Mouse (Mus musculus) E14TG2a.4 (cell line): ENCODE measurements around the gene Nup153.
A peak's percentile ranks its signal among the peaks of the same experiment; 100 is the strongest.

Experiments
- H3K27me3 ChIP-seq: 2 replicates; pipeline ENCODE4 v1.6.1; 2014; ENCODE audit warnings: low read length, control low read depth; ENCODE audit not compliant: insufficient read depth
- H3K36me3 ChIP-seq: 2 replicates; pipeline ENCODE4 v1.6.1; 2014; ENCODE audit warnings: low read length, control low read depth; ENCODE audit not compliant: insufficient read depth
- H3K4me1 ChIP-seq: replicated peaks from 2 replicates; pipeline ENCODE4 v1.6.1; 2014; ENCODE audit warnings: low read depth, low read length, control low read depth
- H3K4me3 ChIP-seq: replicated peaks from 2 replicates; pipeline ENCODE4 v1.5.1; 2014; ENCODE audit warnings: mild to moderate bottlenecking, low read length
- H3K9me3 ChIP-seq: 2 replicates; pipeline ENCODE4 v1.6.1; 2014; ENCODE audit warnings: low read length, control low read depth
- CTCF ChIP-seq: conservative IDR thresholded peaks from 2 replicates; pipeline ENCODE4 v1.5.1; 2014; ENCODE audit warnings: low read length
- NANOG ChIP-seq: IDR thresholded peaks from 2 replicates; pipeline ENCODE4 v1.6.1; 2014; ENCODE audit warnings: borderline replicate concordance, low read length, mixed read lengths
- POU5F1 ChIP-seq: IDR thresholded peaks from 2 replicates; pipeline ENCODE4 v1.6.1; 2014; ENCODE audit warnings: low read length, borderline replicate concordance

The Nup153 gene

GRCm38 (mm10) chr13:46669620-46670271 lies 58.0 kb downstream of the Nup153 start:
- Histone ChIP-seq H3K4me3 (peak overlapping the region; percentile 97), H3K9me3 (no peaks in the 10 kb centered on the region), H3K4me1 (peaks cover 16% of the 10 kb centered on the region), H3K27me3 (0 out of 2 replicates have a peak, but pooled peaks cover 2% of the 10 kb centered on the region), H3K36me3 (peaks cover 38% of the 10 kb centered on the region)
- TF ChIP-seq CTCF (no peak), NANOG (no peak), POU5F1 (no peak)

- TF ChIP-seq NANOG (no peak), POU5F1 (no peak), CTCF (no peak)
Observed at GRCm38 (mm10) chr13:46669048-46669619, 58.6 kb downstream of the Nup153 start, which contains the start of gene Fam8a1. TSS of gene Fam8a1 (plus strand) at chr13:46669522.

GRCm38 (mm10) chr13:46663461-46663964 lies 64.2 kb downstream of the Nup153 start:
- no peak for TF ChIP-seq POU5F1
- peak; percentile 44 for TF ChIP-seq CTCF
- TF ChIP-seq NANOG: no peak

More at GRCm38 (mm10) chr13:46669048-46669619, 58.6 kb downstream of the Nup153 start, which contains the start of gene Fam8a1:
- no peaks in the 10 kb centered on the region for H3K9me3 ChIP-seq
- peak within 1 kb of the TSS; percentile 97 for H3K4me3 ChIP-seq
- peaks cover 16% of the 10 kb centered on the region for H3K4me1 ChIP-seq
- 0 out of 2 replicates have a peak, but pooled peaks cover 2% of the 10 kb centered on the region for H3K27me3 ChIP-seq
- peaks cover 32% of the 10 kb centered on the region for H3K36me3 ChIP-seq

GRCm38 (mm10) chr13:46659211-46659610 lies 68.5 kb downstream of the Nup153 start:
- TF ChIP-seq NANOG: no peak
- no peak for TF ChIP-seq POU5F1
- TF ChIP-seq CTCF: peak; percentile 57
- H3K36me3 ChIP-seq: no peaks in the 10 kb centered on the region
- no peaks in the 10 kb centered on the region for H3K9me3 ChIP-seq
- no peaks in the 10 kb centered on the region for H3K27me3 ChIP-seq
- H3K4me1 ChIP-seq: peaks cover 3% of the 10 kb centered on the region
- H3K4me3 ChIP-seq: no peak overlapping the region

More at GRCm38 (mm10) chr13:46663461-46663964, 64.2 kb downstream of the Nup153 start:
- H3K27me3 ChIP-seq: 0 out of 2 replicates have a peak, but pooled peaks cover 2% of the 10 kb centered on the region
- no peak overlapping the region for H3K4me3 ChIP-seq
- H3K36me3 ChIP-seq: no peaks in the 10 kb centered on the region
- H3K4me1 ChIP-seq: peaks cover 5% of the 10 kb centered on the region
- H3K9me3 ChIP-seq: no peaks in the 10 kb centered on the region

GRCm38 (mm10) chr13:46654566-46654965 lies 73.2 kb downstream of the Nup153 start:
- Histone ChIP-seq H3K36me3 (no peaks in the 10 kb centered on the region), H3K9me3 (peaks cover 7% of the 10 kb centered on the region), H3K4me3 (no peak overlapping the region), H3K4me1 (peaks cover 25% of the 10 kb centered on the region), H3K27me3 (no peaks in the 10 kb centered on the region)
- no peak for TF ChIP-seq NANOG

- no peak for TF ChIP-seq NANOG
- TF ChIP-seq CTCF: no peak
- no peak for TF ChIP-seq POU5F1
- Histone ChIP-seq H3K36me3 (no peaks in the 10 kb centered on the region), H3K27me3 (no peaks in the 10 kb centered on the region), H3K4me1 (peaks cover 32% of the 10 kb centered on the region), H3K4me3 (no peak overlapping the region), H3K9me3 (peaks cover 7% of the 10 kb centered on the region)
Observed at GRCm38 (mm10) chr13:46653671-46654070, 74.1 kb downstream of the Nup153 start.

GRCm38 (mm10) chr13:46652671-46653070 lies 75.1 kb downstream of the Nup153 start:
- Histone ChIP-seq H3K4me1 (peaks cover 35% of the 10 kb centered on the region), H3K9me3 (peaks cover 7% of the 10 kb centered on the region), H3K36me3 (no peaks in the 10 kb centered on the region), H3K4me3 (no peak overlapping the region), H3K27me3 (0 out of 2 replicates have a peak, but pooled peaks cover 3% of the 10 kb centered on the region)
- TF ChIP-seq CTCF (no peak), POU5F1 (no peak)

- H3K4me3 ChIP-seq: no peak overlapping the region
Observed at GRCm38 (mm10) chr13:46651853-46652252, 75.9 kb downstream of the Nup153 start.

More at GRCm38 (mm10) chr13:46651853-46652252, 75.9 kb downstream of the Nup153 start:
- H3K9me3 ChIP-seq: peaks cover 7% of the 10 kb centered on the region
- TF ChIP-seq NANOG (no peak), CTCF (no peak), POU5F1 (no peak)
- 0 out of 2 replicates have a peak, but pooled peaks cover 5% of the 10 kb centered on the region for H3K27me3 ChIP-seq
- no peaks in the 10 kb centered on the region for H3K36me3 ChIP-seq
- peaks cover 35% of the 10 kb centered on the region for H3K4me1 ChIP-seq
